Mouse (Mus musculus) liver, postnatal 0 days (tissue): ENCODE measurements around the gene Higd1a. TPM values are rescaled to one million over a fixed set of nuclear protein-coding genes. Genes with fewer than 3 reads are reported as not detected.

ENCODE experiments used
- ATAC-seq: fragments of 200-750 bp; cut with Nextera tagmentation; 2 replicates; pipeline ENCODE4 v1.8.0; 2017; ENCODE audit warnings: mild to moderate bottlenecking, moderate library complexity
- DNase-seq: peaks from one replicate; pipeline ENCODE4 v3.0.0-alpha.2; 2016
- H3K27ac ChIP-seq: fragments of 300-500 bp; sonication (generic); 2 replicates; pipeline ENCODE4 v1.5.1; 2014; ENCODE audit warnings: antibody characterized with exemption, moderate library complexity, mild to moderate bottlenecking, low read depth
- H3K27me3 ChIP-seq: fragments of 300-500 bp; sonication (generic); 2 replicates; pipeline ENCODE4 v1.6.1; 2014; ENCODE audit warnings: low read length, control low read depth, mixed read lengths; ENCODE audit not compliant: insufficient read depth
- H3K36me3 ChIP-seq: fragments of 300-500 bp; sonication (generic); replicated peaks from 2 replicates; pipeline ENCODE4 v1.6.1; 2014; ENCODE audit warnings: mild to moderate bottlenecking, control low read depth, low read length, moderate library complexity, mixed read lengths; ENCODE audit not compliant: insufficient read depth
- H3K4me1 ChIP-seq: fragments of 300-500 bp; sonication (generic); 2 replicates; pipeline ENCODE4 v1.6.1; 2014; ENCODE audit warnings: antibody characterized with exemption, mild to moderate bottlenecking, control low read depth; ENCODE audit not compliant: insufficient read depth
- H3K4me2 ChIP-seq: fragments of 300-500 bp; sonication (generic); 2 replicates; pipeline ENCODE4 v1.6.1; 2014; ENCODE audit warnings: low read depth, mild to moderate bottlenecking, low read length, moderate library complexity, mixed read lengths
- H3K4me3 ChIP-seq: fragments of 300-500 bp; sonication (generic); 2 replicates; pipeline ENCODE4 v1.5.1; 2014; ENCODE audit warnings: low read depth, low read length
- H3K9ac ChIP-seq: fragments of 300-500 bp; sonication (generic); replicated peaks from 2 replicates; pipeline ENCODE4 v1.6.1; 2014; ENCODE audit warnings: mild to moderate bottlenecking, moderate library complexity
- H3K9me3 ChIP-seq: fragments of 300-500 bp; sonication (generic); 2 replicates; pipeline ENCODE4 v1.6.1; 2016; ENCODE audit warnings: mild to moderate bottlenecking, control low read depth, low read length, mixed read lengths
- CTCF ChIP-seq: sonication (generic); IDR thresholded peaks from 2 replicates; pipeline ENCODE4 v1.5.1; 2016; ENCODE audit warnings: antibody characterized with exemption, low read depth
- EP300 ChIP-seq: IDR thresholded peaks from 2 replicates; pipeline ENCODE4 v1.6.1; 2016; ENCODE audit warnings: antibody characterized with exemption, low read depth, mild to moderate bottlenecking
- WGBS: fragments of 180-500 bp; shearing (Covaris S2); extraction: QIAGEN DNeasy Blood & Tissue Kit; methylation state at CpG from one replicate; pipeline ENCODE4 v1.1.7; 2014; ENCODE audit not compliant: insufficient replicate concordance; 5-methylcytosine and 5-hydroxymethylcytosine counted together
- polyA plus RNA-seq: library from polyadenylated mRNA; unstranded; fragments of >200 nt; fragmentation: Nextera tagmentation; extraction: Ambion mirVana; gene quantifications from 2 replicates; pipeline ENCODE4 v1.2.1, GENCODE M21; 2015

The Higd1a gene
- polyA plus RNA-seq, 1 experiment from 2014 or later: 134 TPM

DNA sequence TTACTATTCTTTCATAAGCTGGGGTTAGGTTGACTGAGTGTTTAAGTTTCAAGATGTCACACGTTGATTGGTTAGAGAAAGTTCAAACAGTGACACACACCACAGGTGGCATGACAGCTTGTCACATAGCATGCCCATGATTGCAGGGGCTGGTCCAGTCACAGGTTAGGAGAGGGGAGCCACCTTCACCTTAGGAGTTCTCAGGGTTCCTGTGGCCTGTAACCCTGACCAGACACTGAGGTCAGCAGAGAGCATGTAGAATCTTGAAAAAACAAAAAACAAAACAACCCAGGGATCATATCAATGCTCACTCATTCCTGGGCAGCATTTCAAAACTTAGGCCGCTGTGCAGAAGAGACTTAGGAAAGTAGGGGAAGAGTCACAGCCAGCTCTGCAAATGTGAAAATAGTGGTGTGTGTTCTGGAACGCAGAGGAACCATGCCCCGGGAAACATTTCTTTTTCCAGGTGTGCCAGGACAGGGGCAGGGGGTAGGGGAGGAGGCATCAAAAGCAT lies 31.8 kb upstream of the Higd1a start:
- no peak overlapping the region for H3K9ac ChIP-seq
- peak overlapping the region; percentile 89 for H3K27ac ChIP-seq
- H3K27me3 ChIP-seq: no peaks in the 10 kb centered on the region
- ATAC-seq (peak; percentile 90), DNase-seq (no peak)
- no peak overlapping the region for H3K4me2 ChIP-seq
- TF ChIP-seq CTCF (no peak), EP300 (no peak)
- WGBS: 48% methylated on average over 4 of the region's 4 CpGs
- no peaks in the 10 kb centered on the region for H3K36me3 ChIP-seq
- no peaks in the 10 kb centered on the region for H3K9me3 ChIP-seq
- no peak overlapping the region for H3K4me3 ChIP-seq
- H3K4me1 ChIP-seq: peaks cover 15% of the 10 kb centered on the region

DNA sequence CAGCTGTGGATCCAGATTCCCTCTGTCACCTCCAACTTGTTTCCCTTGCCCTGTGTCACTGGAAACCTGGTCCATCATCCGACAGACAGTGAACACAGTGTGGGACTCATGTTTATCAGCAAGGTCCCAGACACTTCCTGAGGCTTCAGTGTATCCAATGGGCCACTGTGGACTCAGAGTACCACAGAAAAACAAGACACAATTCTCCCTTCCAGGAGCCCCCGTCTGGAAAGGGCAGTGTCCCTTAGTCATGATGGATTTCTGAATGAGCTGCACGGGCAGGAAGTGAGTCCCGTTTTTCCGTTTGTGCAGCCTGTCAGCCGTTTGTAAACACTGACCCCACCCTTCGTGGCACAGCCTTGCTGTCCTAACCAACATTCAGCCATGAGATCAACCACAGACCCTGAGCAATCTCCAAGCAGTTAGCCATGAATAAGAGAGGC lies 23.9 kb upstream of the Higd1a start:
- H3K4me1 ChIP-seq: peaks cover 5% of the 10 kb centered on the region; the same call in 1 of the 2 replicates
- DNase-seq: no peak
- peak; percentile 79 for ATAC-seq
- no peak; the same call in 1 of the 2 replicates for TF ChIP-seq EP300
- no peak for TF ChIP-seq CTCF
- WGBS: 27% methylated on average over 7 of the region's 7 CpGs
- H3K4me3 ChIP-seq: no peak overlapping the region
- H3K36me3 ChIP-seq: no peaks in the 10 kb centered on the region
- H3K27ac ChIP-seq: peak overlapping the region; percentile 63
- no peak overlapping the region for H3K9ac ChIP-seq
- H3K4me2 ChIP-seq: no peak overlapping the region
- no peaks in the 10 kb centered on the region for H3K9me3 ChIP-seq
- H3K27me3 ChIP-seq: no peaks in the 10 kb centered on the region

DNA sequence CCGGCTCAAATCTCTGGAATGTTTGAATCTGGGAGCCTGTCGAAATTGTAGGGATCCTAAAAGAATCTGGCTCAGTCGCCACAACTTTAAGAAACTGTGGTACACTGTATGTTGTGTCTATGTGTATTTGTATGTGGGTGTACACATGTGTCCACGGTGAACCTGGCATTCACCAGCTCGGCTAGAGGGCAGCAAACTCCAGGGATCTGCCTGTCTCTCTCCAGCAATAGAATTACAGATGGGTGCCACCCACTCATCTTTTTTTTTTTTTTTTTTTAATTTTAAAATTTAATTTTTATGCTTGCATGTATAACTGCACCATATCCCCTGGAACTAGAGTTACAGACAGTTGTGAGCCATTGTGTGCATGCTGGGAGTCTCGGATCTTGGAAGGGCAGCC lies 23.1 kb upstream of the Higd1a start:
- Histone ChIP-seq H3K4me2 (no peak overlapping the region), H3K27ac (peak overlapping the region; percentile 63), H3K4me1 (peaks cover 5% of the 10 kb centered on the region; the same call in 1 of the 2 replicates), H3K9me3 (no peaks in the 10 kb centered on the region), H3K27me3 (no peaks in the 10 kb centered on the region), H3K9ac (no peak overlapping the region), H3K4me3 (no peak overlapping the region), H3K36me3 (no peaks in the 10 kb centered on the region)
- WGBS: 58% methylated on average over 6 of the region's 6 CpGs
- no peak for ATAC-seq
- TF ChIP-seq EP300 (no peak), CTCF (peak; percentile 38)
- no peak for DNase-seq

DNA sequence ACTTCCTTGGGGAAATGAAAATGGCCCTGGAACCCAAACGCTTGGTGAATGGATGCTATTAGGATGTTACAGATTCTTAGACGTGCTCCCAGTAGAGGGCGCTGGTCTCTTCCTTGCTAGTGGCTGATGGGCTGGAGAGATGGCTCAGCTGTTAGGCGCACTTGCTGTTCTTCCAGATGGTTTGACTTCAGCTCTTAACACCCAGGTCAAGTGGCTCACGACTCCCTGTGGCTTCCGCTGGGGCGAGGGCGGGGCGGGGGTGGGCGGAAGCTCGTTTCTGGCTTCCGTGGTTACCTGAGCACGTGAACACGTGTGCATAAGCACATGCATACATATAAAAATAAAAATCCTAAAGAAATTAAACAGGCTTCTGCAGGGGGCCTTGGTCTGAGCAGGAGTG lies 22.7 kb upstream of the Higd1a start:
- DNase-seq: peak; percentile 81
- 14% methylated on average over 14 of the region's 14 CpGs for WGBS
- Histone ChIP-seq H3K9me3 (no peaks in the 10 kb centered on the region), H3K27ac (no peak overlapping the region), H3K9ac (no peak overlapping the region), H3K4me1 (peaks cover 5% of the 10 kb centered on the region; the same call in 1 of the 2 replicates), H3K4me2 (no peak overlapping the region), H3K4me3 (no peak overlapping the region), H3K36me3 (no peaks in the 10 kb centered on the region), H3K27me3 (no peaks in the 10 kb centered on the region)
- peak; percentile 83 for TF ChIP-seq CTCF
- no peak for TF ChIP-seq EP300
- ATAC-seq: peak; percentile 50

DNA sequence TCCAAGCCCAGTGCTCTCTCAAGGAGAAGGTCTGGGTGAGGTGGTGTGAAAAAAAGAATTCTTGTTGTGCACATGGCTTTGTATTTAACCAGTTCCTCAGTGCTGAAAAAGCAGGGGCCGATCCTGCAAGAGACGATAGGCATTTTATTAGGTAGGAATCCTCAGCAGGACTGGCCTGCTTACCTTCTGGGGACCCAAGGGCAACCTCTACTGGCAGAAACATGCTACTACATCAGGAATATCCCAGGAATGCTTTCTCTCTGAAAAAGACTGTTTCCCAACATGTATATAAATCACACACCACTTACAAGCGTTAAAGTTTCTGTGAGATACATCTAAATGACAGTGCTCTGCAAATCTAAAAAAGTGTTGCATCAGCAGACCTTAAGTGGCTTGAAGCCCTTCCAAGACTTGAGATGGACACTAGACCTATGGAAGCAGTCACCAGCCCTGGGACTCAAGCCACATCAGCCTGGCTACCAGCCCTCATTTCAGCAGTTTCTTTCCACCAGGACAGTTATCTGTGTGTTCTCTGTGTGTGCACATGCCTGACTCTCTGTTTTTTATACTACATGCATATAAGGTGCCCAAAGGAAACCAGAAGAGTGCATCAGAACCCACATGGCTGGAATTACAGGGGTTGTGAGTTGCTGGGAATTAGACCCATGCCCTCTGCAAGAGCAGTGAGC lies 19.0 kb upstream of the Higd1a start:
- ATAC-seq: no peak; the same call in 1 of the 2 replicates
- H3K4me2 ChIP-seq: no peak overlapping the region

DNA sequence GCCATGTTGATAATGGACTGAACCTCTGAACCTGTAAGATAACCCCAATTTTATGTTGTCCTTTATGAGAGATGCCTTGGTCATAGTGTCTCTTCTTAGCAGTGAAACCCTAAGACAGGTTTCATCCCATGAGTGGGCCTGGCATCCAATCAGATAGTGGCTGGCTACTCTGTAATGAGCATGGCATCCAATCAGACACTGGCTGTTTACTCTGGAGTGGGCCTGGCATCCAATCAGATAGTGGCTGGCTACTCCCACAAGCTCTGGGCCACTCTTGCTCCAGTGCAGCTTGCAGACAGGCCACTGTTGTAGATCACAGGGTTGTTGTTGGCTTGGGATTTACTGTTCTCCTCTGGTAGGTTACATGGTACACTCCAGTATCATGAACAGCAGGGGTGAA lies 15.4 kb upstream of the Higd1a start:
- Histone ChIP-seq H3K27ac (no peak overlapping the region), H3K9me3 (no peaks in the 10 kb centered on the region), H3K4me3 (no peak overlapping the region), H3K4me2 (no peak overlapping the region), H3K27me3 (no peaks in the 10 kb centered on the region), H3K9ac (no peak overlapping the region), H3K36me3 (no peaks in the 10 kb centered on the region), H3K4me1 (no peaks in the 10 kb centered on the region)
- TF ChIP-seq EP300 (no peak), CTCF (no peak)
- DNase-seq: no peak
- no peak for ATAC-seq

More for the DNA sequence above, 19.0 kb upstream of the Higd1a start:
- TF ChIP-seq CTCF: peak; percentile 84
- no peak for TF ChIP-seq EP300
- no peak for DNase-seq
- no peaks in the 10 kb centered on the region for H3K27me3 ChIP-seq
- 30% methylated on average over 3 of the region's 3 CpGs for WGBS
- H3K27ac ChIP-seq: no peak overlapping the region
- H3K4me3 ChIP-seq: no peak overlapping the region
- no peaks in the 10 kb centered on the region for H3K36me3 ChIP-seq
- H3K9ac ChIP-seq: no peak overlapping the region
- no peaks in the 10 kb centered on the region for H3K9me3 ChIP-seq
- peaks cover 5% of the 10 kb centered on the region; the same call in 1 of the 2 replicates for H3K4me1 ChIP-seq
